Mouse (Mus musculus) lung, postnatal 0 days (tissue): Measurements from ENCODE around the gene Ccdc18. TPM values are rescaled to one million over a fixed set of nuclear protein-coding genes. Genes with fewer than 3 reads are reported as not detected.

Experiments
- ATAC-seq: fragments of 200-750 bp; cut with Nextera tagmentation; 2 replicates; pipeline ENCODE4 v1.8.0; 2017; ENCODE audit warnings: moderate library complexity
- DNase-seq: peaks from one replicate; pipeline ENCODE4 v3.0.0-alpha.2; 2016; ENCODE audit warnings: low spot score
- H3K27ac ChIP-seq: fragments of 300-500 bp; sonication (generic); 2 replicates; pipeline ENCODE4 v1.5.1; 2014; ENCODE audit warnings: antibody characterized with exemption, mild to moderate bottlenecking, low read length, mixed read lengths
- H3K27me3 ChIP-seq: fragments of 300-500 bp; sonication (generic); replicated peaks from 2 replicates; pipeline ENCODE4 v1.6.1; 2014; ENCODE audit warnings: low read length, mixed read lengths; ENCODE audit not compliant: insufficient read depth
- H3K36me3 ChIP-seq: fragments of 300-500 bp; sonication (generic); 2 replicates; pipeline ENCODE4 v1.6.1; 2014; ENCODE audit warnings: low read length, mixed read lengths; ENCODE audit not compliant: insufficient read depth
- H3K4me1 ChIP-seq: fragments of 300-500 bp; sonication (generic); 2 replicates; pipeline ENCODE4 v1.6.1; 2014; ENCODE audit warnings: antibody characterized with exemption, low read depth, low read length, mixed read lengths; ENCODE audit not compliant: insufficient read depth
- H3K4me2 ChIP-seq: fragments of 300-500 bp; sonication (generic); replicated peaks from 2 replicates; pipeline ENCODE4 v1.6.1; 2014; ENCODE audit warnings: low read depth, mild to moderate bottlenecking, low read length, moderate library complexity, mixed read lengths
- H3K4me3 ChIP-seq: fragments of 300-500 bp; sonication (generic); 2 replicates; pipeline ENCODE4 v1.5.1; 2014; ENCODE audit warnings: low read depth, low read length
- H3K9ac ChIP-seq: fragments of 300-500 bp; sonication (generic); replicated peaks from 2 replicates; pipeline ENCODE4 v1.6.1; 2014; ENCODE audit warnings: low read depth, mild to moderate bottlenecking
- H3K9me3 ChIP-seq: fragments of 300-500 bp; sonication (generic); 2 replicates; pipeline ENCODE4 v1.6.1; 2016; ENCODE audit warnings: low read length, mixed read lengths
- CTCF ChIP-seq: IDR thresholded peaks from 2 replicates; pipeline ENCODE4 v1.5.1; 2016; ENCODE audit warnings: antibody characterized with exemption, mild to moderate bottlenecking
- EP300 ChIP-seq: IDR thresholded peaks from 2 replicates; pipeline ENCODE4 v1.6.1; 2016; ENCODE audit warnings: antibody characterized with exemption, mild to moderate bottlenecking, control low read depth
- WGBS: fragments of 180-500 bp; shearing (Covaris S2); extraction: QIAGEN DNeasy Blood & Tissue Kit; methylation state at CpG from one replicate; pipeline ENCODE4 v1.1.7; 2014; 5-methylcytosine and 5-hydroxymethylcytosine counted together
- polyA plus RNA-seq: library from polyadenylated mRNA; unstranded; fragments of >200 nt; fragmentation: Nextera tagmentation; extraction: Ambion mirVana; gene quantifications from 2 replicates; pipeline ENCODE4 v1.2.1, GENCODE M21; 2015

The Ccdc18 gene
- polyA plus RNA-seq, 1 experiment from 2014 or later = 2.6 TPM

GRCm38 (mm10) chr5:108109346-108109745 is 23.3 kb upstream of the Ccdc18 start:
- H3K36me3 ChIP-seq = peaks cover 4% of the 10 kb centered on the region; the same call in 1 of the 2 replicates
- no peak overlapping the region for H3K4me2 ChIP-seq
- no peaks in the 10 kb centered on the region for H3K27me3 ChIP-seq
- no peak overlapping the region for H3K4me3 ChIP-seq
- H3K9me3 ChIP-seq = no peaks in the 10 kb centered on the region
- TF ChIP-seq CTCF (no peak), EP300 (no peak)
- ATAC-seq = no peak
- H3K9ac ChIP-seq = no peak overlapping the region
- no peak overlapping the region for H3K27ac ChIP-seq
- whole genome bisulfite sequencing = 96% methylated on average over 7 of the region's 7 CpGs
- H3K4me1 ChIP-seq = no peaks in the 10 kb centered on the region
- no peak for DNase-seq

GRCm38 (mm10) chr5:108117693-108118092 is 15.0 kb upstream of the Ccdc18 start:
- Histone ChIP-seq H3K4me3 (no peak overlapping the region), H3K27ac (no peak overlapping the region), H3K9me3 (no peaks in the 10 kb centered on the region), H3K4me2 (no peak overlapping the region), H3K9ac (no peak overlapping the region), H3K36me3 (no peaks in the 10 kb centered on the region; the same call in 1 of the 2 replicates), H3K27me3 (no peaks in the 10 kb centered on the region), H3K4me1 (no peaks in the 10 kb centered on the region)
- 85% methylated on average over 4 of the region's 4 CpGs for WGBS
- TF ChIP-seq CTCF = no peak
- DNase-seq = no peak
- no peak for ATAC-seq

- Histone ChIP-seq H3K4me2 (no peak overlapping the region), H3K36me3 (no peaks in the 10 kb centered on the region; the same call in 1 of the 2 replicates), H3K27ac (no peak overlapping the region), H3K4me3 (no peak overlapping the region), H3K27me3 (no peaks in the 10 kb centered on the region), H3K4me1 (no peaks in the 10 kb centered on the region), H3K9me3 (no peaks in the 10 kb centered on the region), H3K9ac (no peak overlapping the region)
- ATAC-seq (no peak), DNase-seq (no peak)
- 82% methylated on average over 9 of the region's 9 CpGs for WGBS
- TF ChIP-seq EP300 = no peak
- TF ChIP-seq CTCF = peak; percentile 21; the same call in 1 of the 2 replicates
Observed at GRCm38 (mm10) chr5:108120221-108120900, 12.3 kb upstream of the Ccdc18 start.

- no peaks in the 10 kb centered on the region for H3K9me3 ChIP-seq
- no peaks in the 10 kb centered on the region for H3K27me3 ChIP-seq
- peak overlapping the region; percentile 90 for H3K4me3 ChIP-seq
- TF ChIP-seq EP300 (no peak), CTCF (no peak)
- H3K27ac ChIP-seq = peak overlapping the region; percentile 96
- peak; percentile 27 for ATAC-seq
- DNase-seq = peak; percentile 86
- H3K4me1 ChIP-seq = 0 out of 2 replicates have a peak, but pooled peaks cover 5% of the 10 kb centered on the region
- H3K4me2 ChIP-seq = peak overlapping the region; percentile 92
- 0% methylated on average over 28 of the region's 32 CpGs for WGBS
- H3K36me3 ChIP-seq = 0 out of 2 replicates have a peak, but pooled peaks cover 3% of the 10 kb centered on the region
- peak overlapping the region; percentile 92 for H3K9ac ChIP-seq
Observed at GRCm38 (mm10) chr5:108131849-108132440, 730 bp upstream of the Ccdc18 start.

GRCm38 (mm10) chr5:108152592-108152991 is 19.9 kb downstream of the Ccdc18 start:
- no peak overlapping the region for H3K4me3 ChIP-seq
- H3K27me3 ChIP-seq = no peaks in the 10 kb centered on the region
- no peaks in the 10 kb centered on the region for H3K9me3 ChIP-seq
- DNase-seq (no peak), ATAC-seq (no peak)
- 89% methylated on average over 1 of the region's 1 CpGs for WGBS
- H3K9ac ChIP-seq = no peak overlapping the region
- TF ChIP-seq CTCF (no peak), EP300 (no peak)
- H3K27ac ChIP-seq = no peak overlapping the region
- no peaks in the 10 kb centered on the region for H3K4me1 ChIP-seq
- H3K36me3 ChIP-seq = no peaks in the 10 kb centered on the region
- no peak overlapping the region for H3K4me2 ChIP-seq

- no peaks in the 10 kb centered on the region for H3K36me3 ChIP-seq
- H3K4me2 ChIP-seq = no peak overlapping the region
- no peak overlapping the region for H3K9ac ChIP-seq
- no peaks in the 10 kb centered on the region for H3K4me1 ChIP-seq
- DNase-seq (no peak), ATAC-seq (no peak)
- H3K27me3 ChIP-seq = no peaks in the 10 kb centered on the region
- H3K9me3 ChIP-seq = no peaks in the 10 kb centered on the region
- TF ChIP-seq EP300 (no peak), CTCF (no peak)
- no peak overlapping the region for H3K27ac ChIP-seq
- H3K4me3 ChIP-seq = no peak overlapping the region
- WGBS = 89% methylated on average over 2 of the region's 2 CpGs
Observed at GRCm38 (mm10) chr5:108160796-108161195, 28.1 kb downstream of the Ccdc18 start.
